Mouse (Mus musculus) T-helper 2 cell (primary cell): Measurements from ENCODE around the gene Clptm1.

ENCODE experiments used
- in situ Hi-C: fragments of 300-600 bp; cut with MboI, MseI; formaldehyde crosslinking; loops from one replicate; pipeline ENCODE4 v1.15.1; 2025; ENCODE audit warnings: high pct_unique_total_duplicates

The Clptm1 gene

DNA sequence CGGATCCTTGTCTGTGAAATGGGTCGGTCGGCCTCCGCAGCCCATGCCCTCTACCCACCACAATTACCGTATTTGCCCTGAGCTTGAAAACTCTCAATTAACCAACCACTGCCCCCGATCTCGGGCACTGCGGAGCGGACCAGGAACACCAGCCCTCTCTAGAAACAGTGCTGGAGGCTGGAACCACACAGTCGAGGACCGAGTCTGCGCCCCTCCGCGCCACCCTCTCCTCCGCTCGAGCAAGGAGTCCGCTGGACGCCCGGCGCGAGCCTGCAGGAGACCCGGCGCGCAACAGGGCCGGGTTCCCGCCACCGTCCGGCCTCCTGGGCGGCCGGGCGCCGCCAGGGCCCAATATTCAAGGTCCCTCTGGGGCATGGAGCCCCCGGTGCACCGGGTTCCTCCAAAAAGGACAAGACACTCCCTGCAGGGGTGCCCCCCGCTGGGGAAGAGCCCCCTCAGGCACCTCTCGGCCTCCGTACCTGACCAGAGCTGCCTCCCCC, 328 bp downstream of the Clptm1 start:
- in situ Hi-C loops, result no loop called here

DNA sequence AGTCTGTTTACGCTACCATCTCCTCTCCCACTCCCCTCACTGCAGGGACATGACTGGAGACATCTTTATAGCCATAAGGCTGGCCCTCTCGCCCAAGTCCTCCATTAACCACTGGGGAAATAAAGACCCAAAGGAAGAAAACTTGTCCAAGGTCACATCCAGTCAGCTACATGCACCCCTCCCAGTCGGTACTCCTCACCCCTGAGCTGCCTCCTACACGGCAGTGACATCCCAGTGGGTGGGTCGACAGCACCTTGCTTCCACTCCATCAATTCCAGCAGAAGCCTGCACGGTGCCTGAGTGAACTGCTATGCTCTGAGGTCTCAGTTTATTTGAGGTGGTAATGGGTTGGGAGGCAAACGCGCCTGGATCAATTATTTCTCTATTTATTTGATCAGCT, 893 bp downstream of the Clptm1 start:
- in situ Hi-C loops, result no loop called here

DNA sequence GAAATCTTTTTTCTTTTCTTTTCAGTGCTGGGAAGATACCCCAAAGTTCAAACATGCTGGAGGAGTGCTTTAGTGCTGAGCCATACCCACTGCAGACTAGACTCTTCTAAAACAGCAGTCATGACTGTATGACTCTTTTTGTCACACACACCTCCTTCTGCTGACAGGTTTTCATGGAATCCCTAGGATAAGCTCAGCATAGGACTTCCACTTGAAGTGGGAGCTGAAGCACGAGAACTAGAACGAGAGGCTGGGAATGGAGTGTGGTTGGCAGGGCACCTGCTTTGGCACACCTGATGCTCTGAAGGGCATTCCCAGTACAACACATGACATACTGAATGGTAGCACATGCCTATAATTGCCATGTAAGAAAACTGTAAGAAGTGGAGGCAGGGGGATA, 12.2 kb downstream of the Clptm1 start:
- in situ Hi-C loops, result no loop called here

DNA sequence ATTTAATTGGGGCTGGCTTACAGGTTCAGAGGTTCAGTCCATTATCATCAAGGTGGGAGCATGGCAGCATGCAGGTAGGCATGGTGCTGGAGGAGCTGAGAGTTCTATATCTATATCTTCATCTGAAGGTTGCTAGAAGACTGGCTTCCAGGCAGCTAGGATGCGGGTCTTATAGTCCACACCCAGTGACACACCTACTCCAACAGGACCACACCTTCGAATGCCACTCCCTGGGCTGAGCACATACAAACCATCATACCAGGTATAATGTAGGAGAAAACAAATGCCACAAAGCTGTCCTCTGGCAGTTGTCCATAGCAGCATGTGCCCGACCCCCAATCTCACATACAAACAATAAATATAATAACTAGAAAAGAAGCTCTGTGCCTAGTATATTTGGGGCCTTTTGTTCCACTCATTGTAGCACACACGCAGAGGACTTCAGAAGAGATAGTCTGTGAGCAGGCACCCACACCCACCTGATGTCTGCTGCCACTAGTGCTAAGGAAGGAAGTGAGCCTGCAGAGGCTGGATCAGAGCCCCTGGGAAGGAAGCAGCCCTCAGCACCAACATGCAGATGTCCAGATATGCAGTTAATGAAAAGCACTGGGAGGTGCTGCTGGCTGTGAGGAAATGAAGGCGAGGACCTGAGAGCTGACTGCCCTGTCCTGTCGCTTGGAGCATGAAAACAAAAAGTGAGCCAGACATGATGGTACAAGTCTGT, 13.6 kb downstream of the Clptm1 start:
- in situ Hi-C loops, result no loop called here

DNA sequence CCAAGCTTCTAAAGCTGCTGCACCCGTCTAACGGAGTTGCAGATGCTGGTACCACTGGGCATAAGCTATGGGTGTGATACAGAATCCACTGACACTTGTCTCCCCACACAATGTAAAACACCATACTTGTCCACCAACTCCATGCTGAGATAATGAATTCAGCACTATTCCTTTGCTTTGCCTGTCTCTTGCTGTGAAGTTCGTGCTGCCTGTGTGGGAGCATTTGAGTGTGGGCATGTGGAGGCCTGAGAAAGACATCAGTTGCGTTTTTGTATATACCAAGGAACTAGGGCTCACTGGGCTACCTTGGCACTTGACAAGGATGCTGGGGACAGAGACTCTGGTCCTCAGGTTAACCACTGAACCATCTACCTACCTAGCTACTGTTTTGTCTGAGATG, 23.6 kb downstream of the Clptm1 start:
- in situ Hi-C loops, result no loop called here

DNA sequence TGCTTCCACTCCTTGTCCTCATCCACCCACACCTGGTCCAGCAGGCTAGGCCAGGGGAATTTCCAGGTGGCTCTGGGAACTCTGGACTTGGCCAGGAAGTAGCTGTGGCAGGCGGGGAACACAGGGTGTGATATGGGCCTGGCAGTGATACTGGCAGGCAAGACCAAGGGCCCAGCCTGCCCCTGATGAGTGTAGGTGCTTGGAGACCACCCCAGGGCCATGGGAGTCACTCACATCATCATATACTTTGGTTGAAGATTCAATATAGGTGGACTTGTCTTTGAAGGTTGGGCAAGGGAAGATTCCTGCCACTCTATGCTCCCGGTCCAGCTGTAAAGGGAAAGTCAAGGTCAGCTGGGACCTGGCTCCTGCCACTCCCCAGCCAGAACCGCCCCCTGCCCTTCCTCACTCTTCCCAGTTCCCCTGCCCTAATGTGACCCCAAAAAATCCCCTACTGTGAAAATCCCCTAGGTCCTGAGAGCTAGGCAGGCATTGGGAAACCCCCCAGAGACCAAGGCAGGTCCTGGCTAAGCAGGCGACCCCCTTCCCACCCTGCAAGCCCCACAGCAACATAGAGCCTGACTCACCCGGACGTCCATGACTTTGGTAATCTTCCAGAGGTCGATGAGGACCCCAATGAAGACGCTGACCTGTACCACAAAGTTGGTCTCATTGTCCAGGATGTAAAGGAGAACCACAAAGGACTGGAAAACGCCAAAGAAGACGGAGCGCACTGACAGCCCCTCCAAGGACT, 29.6 kb downstream of the Clptm1 start:
- in situ Hi-C loops, result no loop called here

DNA sequence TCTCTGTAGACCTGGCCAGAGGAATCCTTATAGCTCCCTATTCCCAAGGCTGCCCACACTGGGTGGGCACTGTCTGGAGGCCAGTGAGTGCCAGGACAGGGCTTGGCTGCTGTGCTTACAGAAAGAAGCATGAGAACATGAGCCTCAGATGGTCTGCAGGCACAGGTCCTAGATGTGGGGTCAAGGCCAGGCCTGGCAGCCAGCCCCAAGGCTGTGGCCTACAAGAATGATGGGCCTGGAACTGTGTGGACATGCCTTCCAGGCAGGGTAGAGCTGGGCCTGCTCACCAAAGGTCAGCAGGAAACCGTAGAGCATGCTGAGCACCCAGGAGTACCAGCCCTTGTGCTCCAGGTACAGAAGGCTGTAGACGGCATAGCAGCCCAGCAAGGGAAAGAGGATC, 30.2 kb downstream of the Clptm1 start:
- in situ Hi-C loops, result no loop called here

DNA sequence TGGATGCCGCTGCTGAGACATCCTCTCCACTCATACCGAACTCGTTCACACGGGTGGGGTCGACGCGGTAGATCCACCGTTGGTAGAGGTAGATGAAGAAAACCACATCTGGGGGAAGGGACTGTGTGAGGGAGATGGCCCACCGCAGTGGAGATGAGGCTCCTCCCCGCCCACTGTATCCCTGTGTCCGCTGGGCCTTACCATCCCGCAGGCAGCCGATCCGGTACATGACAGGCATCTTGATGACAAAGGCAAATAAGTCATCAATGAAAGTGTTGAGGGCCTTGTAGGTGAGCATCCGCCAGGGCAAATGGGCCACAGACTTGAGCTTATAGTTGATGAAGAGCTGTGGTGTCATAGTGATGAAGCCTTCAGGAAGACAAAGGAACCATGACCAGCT, 31.0 kb downstream of the Clptm1 start:
- in situ Hi-C loops, result no loop called here

DNA sequence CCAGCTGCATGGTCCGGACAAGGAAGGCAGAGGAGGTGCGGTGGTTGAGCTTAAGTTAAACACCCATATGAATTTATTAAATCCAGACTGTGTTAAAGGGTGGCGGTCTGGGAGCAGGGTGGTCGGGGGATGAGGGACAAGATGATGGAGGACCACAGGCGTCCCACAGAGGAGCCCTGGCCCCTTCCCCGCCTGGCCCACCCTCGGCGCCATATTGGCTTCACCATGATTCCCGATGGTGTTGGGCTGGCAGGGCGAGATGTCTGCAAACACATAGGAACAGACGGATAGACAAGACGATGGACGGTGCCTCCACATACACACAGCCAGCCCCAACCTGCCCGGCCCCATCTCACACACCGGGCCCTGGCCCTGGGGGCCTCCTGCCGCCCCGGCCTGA, 31.6 kb downstream of the Clptm1 start:
- in situ Hi-C loops, result no loop called here

DNA sequence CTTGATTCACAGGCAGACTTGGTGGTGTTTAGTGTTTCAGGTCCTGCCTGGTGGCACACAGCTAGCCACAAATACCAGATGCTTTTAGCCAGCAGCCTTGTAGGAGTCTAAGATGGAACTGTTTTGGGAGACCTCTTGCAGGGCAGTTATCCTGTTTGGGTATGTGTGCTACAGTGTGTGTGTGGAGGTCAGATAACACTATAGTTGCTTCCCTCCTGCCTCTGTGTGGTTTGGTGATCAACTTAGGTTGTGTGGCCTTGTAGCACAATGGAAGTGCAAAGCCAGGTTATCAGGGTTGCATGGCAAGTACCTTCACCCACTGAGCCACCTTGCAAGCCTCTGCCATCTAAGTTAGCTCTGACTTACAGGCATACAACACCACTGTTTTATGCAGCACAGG, 32.1 kb downstream of the Clptm1 start:
- in situ Hi-C loops, result no loop called here

DNA sequence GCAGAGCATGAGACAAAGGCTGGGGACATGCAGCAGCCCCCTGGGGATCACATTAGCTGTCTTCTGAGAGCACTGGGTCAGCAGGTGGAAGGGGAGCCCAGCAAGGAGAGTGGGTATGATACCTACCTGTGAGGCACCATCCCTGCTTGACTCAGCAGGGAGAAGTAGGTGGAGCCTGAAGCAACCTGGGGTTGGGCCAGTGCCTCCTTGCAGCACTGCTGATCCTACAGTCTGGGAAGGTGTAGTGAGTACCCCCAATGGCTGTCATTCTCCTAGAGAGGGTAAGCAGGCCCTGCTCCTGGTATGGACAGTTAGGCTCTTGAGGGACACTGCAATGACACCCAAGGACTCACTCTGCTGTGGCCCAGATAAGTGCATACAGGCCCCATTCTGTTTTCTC, 32.6 kb downstream of the Clptm1 start:
- in situ Hi-C loops, result no loop called here

DNA sequence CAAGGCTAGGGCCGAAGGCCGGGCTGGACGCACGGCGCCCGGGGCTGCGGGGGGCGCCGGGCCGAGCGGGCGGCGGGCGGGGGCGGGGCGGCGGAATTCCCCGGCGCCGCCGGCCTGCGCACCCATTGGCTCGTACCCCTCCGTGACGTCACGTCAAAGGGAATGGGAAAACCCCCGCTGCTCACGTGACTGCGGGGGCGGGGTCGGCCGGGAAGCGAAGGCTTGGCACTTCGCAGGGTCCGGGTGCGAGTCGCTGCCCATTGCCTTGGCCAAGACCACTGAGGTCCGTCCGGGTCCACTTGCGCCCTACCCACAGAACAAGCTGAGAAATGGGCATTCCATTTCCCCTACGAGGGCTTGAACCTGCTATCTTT, 35.5 kb downstream of the Clptm1 start, which contains the start of gene Relb:
TSS of gene Relb (minus strand) at position 78 of the 374 bp plus-strand sequence.
- in situ Hi-C loops, result no loop called here

DNA sequence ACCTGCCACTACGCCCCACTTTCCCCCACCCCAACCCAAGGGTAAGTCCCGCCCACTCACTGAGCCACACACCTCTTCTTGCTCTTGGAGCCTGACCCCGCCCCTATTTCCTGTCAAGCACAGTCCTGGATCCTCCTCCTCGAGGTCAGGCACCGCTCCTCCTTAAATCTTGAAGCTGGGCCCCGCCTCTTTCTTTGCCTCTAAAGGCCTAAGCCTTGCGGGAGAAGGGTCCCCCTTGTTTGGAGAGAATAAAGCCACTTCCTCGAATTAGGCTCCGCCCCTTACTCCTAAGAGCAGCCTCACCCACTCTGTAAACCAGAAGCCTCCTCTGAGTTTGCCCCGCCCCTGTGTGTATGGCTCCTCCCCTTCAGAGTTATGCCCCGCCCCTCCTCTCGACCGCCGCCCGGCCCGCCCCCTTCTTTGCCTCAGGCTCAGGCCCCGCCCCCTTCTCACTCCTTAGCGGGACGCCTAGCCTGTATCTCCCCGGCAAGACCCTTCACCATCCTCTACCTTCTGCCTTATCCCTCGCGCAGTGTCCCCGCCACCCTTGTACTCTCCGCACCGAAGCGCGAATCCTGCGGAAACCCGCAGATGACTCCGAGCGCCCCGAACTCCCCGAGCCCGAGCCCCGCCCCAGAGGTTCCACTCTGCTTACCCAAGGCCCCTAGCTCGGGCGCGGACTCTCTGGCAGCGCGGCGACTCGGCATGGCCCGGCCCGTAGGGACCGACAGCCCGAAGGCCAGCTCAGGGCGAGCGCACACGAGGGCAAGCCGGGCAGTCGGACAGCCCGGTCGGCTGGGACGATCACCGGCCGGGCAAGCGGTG, 36.1 kb downstream of the Clptm1 start:
- in situ Hi-C loops, result no loop called here

DNA sequence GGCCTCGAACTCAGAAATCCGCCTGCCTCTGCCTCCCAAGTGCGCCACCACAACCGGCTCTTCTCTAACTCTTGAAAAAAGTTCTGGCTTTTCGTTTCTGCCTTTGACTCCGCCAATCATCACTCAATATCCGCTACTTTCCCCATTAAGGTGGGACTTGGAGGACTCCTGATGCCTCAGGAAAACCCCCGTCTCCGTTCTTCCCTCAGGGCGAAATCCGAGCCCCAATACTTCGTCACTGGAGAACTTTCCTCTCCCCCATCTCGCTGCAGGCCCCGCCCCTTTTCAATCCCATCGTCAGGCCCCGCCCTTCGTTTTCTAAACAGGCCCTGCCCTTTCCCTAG, 36.7 kb downstream of the Clptm1 start:
- in situ Hi-C loops, result no loop called here

DNA sequence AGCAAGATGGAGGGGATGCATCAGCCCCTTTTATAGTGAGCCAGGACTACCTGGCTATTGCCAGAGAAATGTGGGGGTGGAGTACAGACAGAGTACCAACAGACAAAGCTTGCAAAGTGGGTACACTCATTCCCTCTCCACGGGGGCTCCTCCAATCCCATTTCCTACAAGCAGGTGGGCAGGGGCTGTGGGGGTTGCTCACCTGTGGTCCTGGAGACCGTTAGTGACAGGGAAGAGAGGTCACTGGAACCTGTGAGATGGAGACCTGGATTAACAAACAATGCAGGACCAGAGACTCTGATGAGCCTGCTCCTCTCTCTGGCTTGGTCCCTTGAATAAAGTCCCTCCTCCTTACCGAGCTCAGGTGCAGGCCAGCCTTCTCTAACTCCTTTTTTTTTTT, 37.1 kb downstream of the Clptm1 start:
- in situ Hi-C loops, result no loop called here

DNA sequence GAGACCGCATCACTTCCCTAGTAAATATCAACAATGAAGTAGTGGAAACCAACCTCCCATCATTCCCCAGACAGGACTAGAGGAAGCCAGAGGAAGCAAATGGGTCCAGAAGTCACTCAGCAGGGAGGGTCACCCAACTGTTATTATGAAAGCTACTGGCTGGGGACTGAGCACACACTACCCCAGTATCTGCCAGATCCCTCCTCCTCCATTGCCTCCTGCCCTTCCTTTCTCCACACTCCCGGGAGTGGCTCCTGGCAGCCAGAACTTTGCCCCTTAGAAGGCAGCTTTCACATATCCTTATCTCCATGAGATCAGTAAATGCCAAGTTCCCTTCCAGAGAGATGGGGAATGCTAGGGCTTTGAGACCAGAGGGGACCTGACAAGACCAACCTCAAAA, 41.4 kb downstream of the Clptm1 start:
- in situ Hi-C loops, result no loop called here

DNA sequence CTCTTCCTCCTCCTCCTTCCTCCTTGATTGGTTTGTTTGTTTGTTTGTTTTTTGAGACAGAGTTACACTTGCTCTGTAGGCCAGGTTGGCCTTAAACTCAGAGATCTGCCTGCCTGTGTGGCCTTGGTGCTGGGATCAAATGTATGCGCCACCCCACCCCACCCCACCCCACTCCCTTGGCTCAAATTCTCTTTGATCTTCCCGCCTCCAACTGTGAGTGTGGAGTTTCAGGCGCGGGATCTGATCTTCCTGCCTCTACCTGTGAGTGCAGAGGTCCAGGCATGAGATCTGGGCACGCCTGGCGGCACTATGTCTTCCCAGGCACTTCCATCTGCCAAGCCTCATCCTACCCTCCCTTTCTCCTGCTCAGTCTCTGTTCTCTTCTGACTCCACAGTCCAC, 42.6 kb downstream of the Clptm1 start:
- in situ Hi-C loops, result no loop called here

DNA sequence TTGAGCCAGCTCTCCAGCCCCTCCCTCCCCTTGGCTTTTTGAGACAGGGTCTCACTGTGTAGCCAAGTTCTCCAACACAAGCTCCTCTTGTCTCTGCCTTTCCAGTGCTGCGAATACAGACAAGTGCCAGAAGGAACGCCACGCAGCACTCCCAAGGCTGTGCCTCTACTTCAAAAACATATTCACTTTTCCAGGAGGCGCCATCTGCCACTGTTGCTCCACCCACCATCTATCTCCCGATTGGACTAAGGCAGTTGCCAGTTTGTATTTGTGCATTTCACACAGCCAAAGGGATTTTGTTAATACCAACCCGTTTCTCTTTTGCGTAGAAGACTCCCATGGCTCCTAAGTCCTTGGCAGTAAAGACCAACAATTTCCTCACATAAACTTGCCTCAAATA, 44.0 kb downstream of the Clptm1 start:
- in situ Hi-C loops, result no loop called here

DNA sequence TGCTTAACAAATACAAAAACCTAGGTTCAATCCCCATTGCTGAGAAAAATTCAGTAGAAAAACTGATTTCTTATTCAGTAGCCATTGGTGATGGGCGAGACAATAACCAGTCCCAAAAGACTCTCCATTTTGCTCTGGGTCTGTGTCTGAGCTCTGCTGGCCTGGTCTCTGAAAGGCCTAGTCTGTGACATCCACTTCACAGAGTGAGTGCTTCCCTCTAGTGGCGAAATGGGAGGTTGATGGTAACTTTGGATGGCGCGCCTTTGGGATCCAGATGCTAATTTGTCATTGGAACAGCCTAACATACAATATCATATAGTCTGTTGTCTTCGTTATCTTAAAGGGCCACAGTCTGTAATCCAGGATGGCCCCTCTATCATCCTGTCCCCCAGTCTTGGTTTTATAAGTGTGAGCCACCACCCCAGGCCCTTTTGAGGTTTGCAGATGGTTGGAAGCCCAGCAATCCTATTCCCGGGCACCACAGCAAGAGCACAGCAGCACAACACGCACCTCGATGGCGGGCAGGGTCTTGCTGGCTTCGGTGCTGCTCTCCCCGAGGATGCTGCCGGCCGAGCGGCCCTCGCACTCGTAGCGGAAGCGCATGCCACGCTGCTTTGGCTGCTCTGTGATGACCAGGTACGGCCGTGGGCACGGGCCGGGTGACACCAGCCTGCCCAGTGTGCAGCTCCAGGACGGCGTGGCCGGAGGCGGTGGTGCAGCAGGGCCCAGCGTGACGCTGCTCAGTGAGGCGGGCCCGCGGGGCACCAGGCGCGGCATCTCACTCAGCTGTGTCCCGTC, 45.6 kb downstream of the Clptm1 start:
- in situ Hi-C loops, result no loop called here

DNA sequence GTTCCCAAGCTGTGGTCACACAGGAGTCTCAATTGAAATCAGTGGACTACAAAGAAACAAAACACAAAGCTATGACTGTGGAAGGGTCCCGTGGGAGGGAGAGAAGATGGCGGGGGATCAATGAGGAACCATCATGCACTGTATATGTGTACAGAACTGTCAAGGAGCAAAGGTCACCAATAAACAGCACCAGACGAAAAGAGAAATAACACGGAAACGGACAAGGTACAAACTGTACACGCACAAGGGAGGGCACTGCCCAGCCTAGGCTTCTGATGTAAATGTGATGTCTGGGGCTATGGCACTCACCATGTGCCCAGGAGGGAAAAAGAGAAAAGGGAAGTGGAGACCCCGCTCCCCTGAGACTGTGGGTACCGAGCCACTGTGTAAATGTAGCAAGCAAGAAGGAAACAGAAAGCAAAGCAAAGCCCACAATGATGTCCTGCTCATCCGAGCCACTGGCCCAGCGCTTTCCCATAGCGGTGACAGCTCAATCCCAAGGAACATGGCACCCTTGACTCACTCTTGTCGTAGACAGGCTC, 49.7 kb downstream of the Clptm1 start:
- in situ Hi-C loops, result no loop called here

DNA sequence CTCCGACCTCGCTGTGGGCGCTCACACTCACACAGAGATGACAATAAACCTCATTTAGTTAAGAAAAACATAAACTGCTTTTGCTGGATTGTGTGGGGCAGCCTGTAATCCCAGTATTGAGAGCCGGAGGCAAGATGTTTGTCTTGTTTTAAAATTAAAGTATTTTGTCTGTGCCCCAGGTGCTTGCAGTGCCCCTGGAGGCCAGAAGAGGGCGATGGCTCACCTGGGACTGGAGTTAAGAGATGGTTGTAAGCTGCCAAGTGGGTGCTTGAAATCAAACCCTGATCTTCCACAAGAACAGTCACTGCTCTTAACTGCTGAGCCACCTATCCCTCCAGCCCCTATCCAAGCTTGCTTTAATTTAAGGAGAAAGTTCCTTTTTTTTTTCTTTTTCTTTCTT, 53.9 kb downstream of the Clptm1 start:
- in situ Hi-C loops, result no loop called here
